Mouse (Mus musculus): Measurements from ENCODE around the gene Fnbp1. TPM values are rescaled to one million over a fixed set of nuclear protein-coding genes. Genes with fewer than 3 reads are reported as not detected.
A peak's percentile ranks its signal among the peaks of the same experiment; 100 is the strongest.

Gene Fnbp1
- polyA plus RNA-seq, 1 experiment from 2014 or later = 30.5 TPM

DNA sequence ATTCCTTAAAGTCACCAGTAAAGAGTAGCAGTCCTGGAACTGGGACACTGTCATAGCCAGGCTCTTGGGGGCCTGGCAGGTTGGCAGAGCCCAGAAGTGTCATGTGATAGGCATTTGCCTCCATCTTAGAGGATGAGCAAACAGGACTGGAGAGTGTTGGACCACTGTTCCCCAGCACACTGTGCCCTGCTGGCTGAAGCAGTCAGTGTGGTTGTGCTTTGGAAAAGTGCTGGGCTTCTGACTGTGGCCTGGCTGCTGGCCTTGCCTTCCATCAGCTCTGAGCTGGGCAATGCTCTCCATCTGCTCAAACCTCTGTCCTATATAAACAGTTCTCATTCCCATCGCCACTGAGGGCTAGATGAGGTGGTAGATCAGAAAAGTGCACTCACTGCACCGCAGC, 121.6 kb downstream of the Fnbp1 start:
- no peaks in the 10 kb centered on the region for H3K9me3 ChIP-seq (replicated peaks)
- H3K4me3 ChIP-seq (replicated peaks) = no peak overlapping the region
- no peak overlapping the region for H3K9ac ChIP-seq
- ATAC-seq (ENCODE audit: insufficient number of reproducible peaks, low FRiP score, low TSS enrichment, low read depth) = no peak
- H3K27me3 ChIP-seq = no peaks in the 10 kb centered on the region
- H3K27ac ChIP-seq (replicated peaks) = no peak overlapping the region
- peaks cover 4% of the 10 kb centered on the region; the same call in 1 of the 2 replicates for H3K4me1 ChIP-seq
- H3K36me3 ChIP-seq = peaks cover 62% of the 10 kb centered on the region
- no peak overlapping the region for H3K4me2 ChIP-seq (replicated peaks)
- 92% methylated on average over 2 of the region's 2 CpGs for WGBS

GRCm38 (mm10) chr2:31019011-31019410, 122.8 kb downstream of the Fnbp1 start:
- H3K27ac ChIP-seq (replicated peaks) = no peak overlapping the region
- H3K36me3 ChIP-seq = peaks cover 64% of the 10 kb centered on the region
- WGBS = 77% methylated on average over 8 of the region's 8 CpGs
- no peaks in the 10 kb centered on the region for H3K4me1 ChIP-seq
- no peaks in the 10 kb centered on the region for H3K9me3 ChIP-seq (replicated peaks)
- H3K4me3 ChIP-seq (replicated peaks) = no peak overlapping the region
- H3K4me2 ChIP-seq (replicated peaks) = no peak overlapping the region
- no peak for ATAC-seq (ENCODE audit: insufficient number of reproducible peaks, low FRiP score, low TSS enrichment, low read depth)
- H3K27me3 ChIP-seq = no peaks in the 10 kb centered on the region
- H3K9ac ChIP-seq = no peak overlapping the region

DNA sequence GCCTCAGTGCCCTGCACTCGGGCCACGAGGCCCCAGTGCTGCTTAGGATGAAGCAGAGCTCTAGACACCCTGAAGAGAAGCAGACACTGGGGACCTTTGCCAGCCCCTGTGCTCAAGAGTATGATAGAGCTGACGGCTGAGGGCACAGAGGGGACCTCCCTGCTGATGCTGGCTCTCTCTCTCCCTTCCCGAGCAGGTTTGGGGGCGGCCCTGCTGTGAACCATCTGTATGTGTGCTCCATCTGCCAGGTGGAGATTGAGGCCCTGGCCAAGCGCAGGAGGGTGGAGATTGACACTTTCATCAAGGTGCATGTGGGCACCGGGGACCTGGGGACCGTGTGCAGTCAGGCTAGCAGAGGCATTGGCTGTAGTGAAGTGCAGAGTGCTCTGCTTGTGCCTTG, 123.3 kb downstream of the Fnbp1 start:
- Histone ChIP-seq H3K4me1 (no peaks in the 10 kb centered on the region), H3K27me3 (no peaks in the 10 kb centered on the region), H3K4me2 (replicated peaks) (no peak overlapping the region), H3K9me3 (replicated peaks) (no peaks in the 10 kb centered on the region), H3K4me3 (replicated peaks) (no peak overlapping the region), H3K9ac (no peak overlapping the region), H3K36me3 (peaks cover 67% of the 10 kb centered on the region), H3K27ac (replicated peaks) (no peak overlapping the region)
- WGBS = 88% methylated on average over 8 of the region's 8 CpGs
- no peak for ATAC-seq (ENCODE audit: insufficient number of reproducible peaks, low FRiP score, low TSS enrichment, low read depth)

- WGBS = 85% methylated on average over 18 of the region's 18 CpGs
- H3K4me1 ChIP-seq = no peaks in the 10 kb centered on the region
- no peaks in the 10 kb centered on the region for H3K27me3 ChIP-seq
- H3K9me3 ChIP-seq (replicated peaks) = no peaks in the 10 kb centered on the region
- H3K4me3 ChIP-seq (replicated peaks) = no peak overlapping the region
- H3K36me3 ChIP-seq = peaks cover 67% of the 10 kb centered on the region
- no peak for ATAC-seq (ENCODE audit: insufficient number of reproducible peaks, low FRiP score, low TSS enrichment, low read depth)
- H3K27ac ChIP-seq (replicated peaks) = no peak overlapping the region
- no peak overlapping the region for H3K4me2 ChIP-seq (replicated peaks)
- H3K9ac ChIP-seq = no peak overlapping the region
Measured at GRCm38 (mm10) chr2:31017625-31018317, 124.0 kb downstream of the Fnbp1 start.

GRCm38 (mm10) chr2:31013371-31014120, 128.3 kb downstream of the Fnbp1 start:
- H3K27ac ChIP-seq (replicated peaks) = no peak overlapping the region
- no peak overlapping the region for H3K4me2 ChIP-seq (replicated peaks)
- H3K27me3 ChIP-seq = no peaks in the 10 kb centered on the region
- H3K36me3 ChIP-seq = peaks cover 69% of the 10 kb centered on the region
- no peaks in the 10 kb centered on the region for H3K4me1 ChIP-seq
- no peak overlapping the region for H3K9ac ChIP-seq
- 67% methylated on average over 14 of the region's 14 CpGs for WGBS
- no peak overlapping the region for H3K4me3 ChIP-seq (replicated peaks)
- ATAC-seq (ENCODE audit: insufficient number of reproducible peaks, low FRiP score, low TSS enrichment, low read depth) = no peak
- H3K9me3 ChIP-seq (replicated peaks) = no peaks in the 10 kb centered on the region

DNA sequence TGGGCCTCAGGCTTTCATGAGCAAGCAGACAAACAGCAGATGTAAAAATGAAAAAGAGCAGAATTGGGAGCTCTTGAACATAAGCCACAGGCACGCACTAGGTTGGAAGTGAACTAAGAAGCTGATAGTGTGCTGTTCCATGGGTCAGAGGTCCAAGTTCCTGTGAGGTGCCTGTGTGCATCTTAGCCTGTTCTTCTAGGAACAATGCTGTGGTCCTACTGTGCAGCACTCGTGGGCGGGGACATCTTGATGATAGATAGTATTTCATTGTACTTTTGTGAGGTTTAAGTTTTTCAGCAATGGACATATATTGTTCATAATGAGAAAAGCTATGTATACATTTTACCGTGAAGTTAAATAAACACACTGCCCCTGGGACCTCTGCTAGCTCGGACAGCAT, 134.6 kb downstream of the Fnbp1 start:
- WGBS = 92% methylated on average over 5 of the region's 5 CpGs
- Histone ChIP-seq H3K9ac (no peak overlapping the region), H3K4me3 (replicated peaks) (no peak overlapping the region), H3K4me1 (no peaks in the 10 kb centered on the region), H3K27ac (replicated peaks) (no peak overlapping the region), H3K9me3 (replicated peaks) (no peaks in the 10 kb centered on the region), H3K36me3 (peaks cover 77% of the 10 kb centered on the region), H3K27me3 (no peaks in the 10 kb centered on the region), H3K4me2 (replicated peaks) (no peak overlapping the region)
- no peak for ATAC-seq (ENCODE audit: insufficient number of reproducible peaks, low FRiP score, low TSS enrichment, low read depth)

- Histone ChIP-seq H3K9me3 (replicated peaks) (no peaks in the 10 kb centered on the region), H3K27me3 (no peaks in the 10 kb centered on the region), H3K4me1 (no peaks in the 10 kb centered on the region), H3K4me3 (replicated peaks) (no peak overlapping the region), H3K36me3 (peaks cover 80% of the 10 kb centered on the region), H3K4me2 (replicated peaks) (no peak overlapping the region), H3K9ac (no peak overlapping the region), H3K27ac (replicated peaks) (no peak overlapping the region)
- ATAC-seq (ENCODE audit: insufficient number of reproducible peaks, low FRiP score, low TSS enrichment, low read depth) = peak; percentile 44; the same call in 1 of the 2 replicates
- WGBS = 75% methylated on average over 5 of the region's 5 CpGs
Measured at GRCm38 (mm10) chr2:31006434-31006833, 135.4 kb downstream of the Fnbp1 start.

- no peak overlapping the region for H3K4me3 ChIP-seq (replicated peaks)
- H3K36me3 ChIP-seq = peaks cover 72% of the 10 kb centered on the region
- no peaks in the 10 kb centered on the region for H3K4me1 ChIP-seq
- no peak overlapping the region for H3K4me2 ChIP-seq (replicated peaks)
- no peak for ATAC-seq (ENCODE audit: insufficient number of reproducible peaks, low FRiP score, low TSS enrichment, low read depth)
- 68% methylated on average over 2 of the region's 2 CpGs for WGBS
- H3K27me3 ChIP-seq = no peaks in the 10 kb centered on the region
- no peak overlapping the region for H3K27ac ChIP-seq (replicated peaks)
- H3K9me3 ChIP-seq (replicated peaks) = no peaks in the 10 kb centered on the region
- no peak overlapping the region for H3K9ac ChIP-seq
Measured at GRCm38 (mm10) chr2:31005453-31005852, 136.4 kb downstream of the Fnbp1 start.

GRCm38 (mm10) chr2:31002857-31003256, 139.0 kb downstream of the Fnbp1 start:
- no peak overlapping the region for H3K4me3 ChIP-seq (replicated peaks)
- H3K9ac ChIP-seq = no peak overlapping the region
- ATAC-seq (ENCODE audit: insufficient number of reproducible peaks, low FRiP score, low TSS enrichment, low read depth) = no peak
- no peaks in the 10 kb centered on the region for H3K27me3 ChIP-seq
- no peak overlapping the region for H3K27ac ChIP-seq (replicated peaks)
- H3K4me1 ChIP-seq = no peaks in the 10 kb centered on the region
- H3K9me3 ChIP-seq (replicated peaks) = no peaks in the 10 kb centered on the region
- no peak overlapping the region for H3K4me2 ChIP-seq (replicated peaks)
- 89% methylated on average over 10 of the region's 10 CpGs for WGBS
- H3K36me3 ChIP-seq = peaks cover 53% of the 10 kb centered on the region

- Histone ChIP-seq H3K9me3 (replicated peaks) (no peaks in the 10 kb centered on the region), H3K4me3 (replicated peaks) (no peak overlapping the region), H3K27ac (replicated peaks) (no peak overlapping the region), H3K36me3 (peaks cover 26% of the 10 kb centered on the region), H3K4me1 (peaks cover 9% of the 10 kb centered on the region; the same call in 1 of the 2 replicates), H3K4me2 (replicated peaks) (no peak overlapping the region), H3K27me3 (no peaks in the 10 kb centered on the region), H3K9ac (no peak overlapping the region)
- WGBS = 64% methylated on average over 8 of the region's 8 CpGs
- ATAC-seq (ENCODE audit: insufficient number of reproducible peaks, low FRiP score, low TSS enrichment, low read depth) = no peak
Measured at GRCm38 (mm10) chr2:30998443-30999260, 143.2 kb downstream of the Fnbp1 start.

- Histone ChIP-seq H3K4me2 (replicated peaks) (no peak overlapping the region), H3K4me1 (peaks cover 9% of the 10 kb centered on the region; the same call in 1 of the 2 replicates), H3K36me3 (0 out of 2 replicates have a peak, but pooled peaks cover 9% of the 10 kb centered on the region), H3K4me3 (replicated peaks) (no peak overlapping the region), H3K27me3 (no peaks in the 10 kb centered on the region), H3K9ac (no peak overlapping the region; the same call in 1 of the 2 replicates), H3K9me3 (replicated peaks) (no peaks in the 10 kb centered on the region), H3K27ac (replicated peaks) (no peak overlapping the region)
- ATAC-seq (ENCODE audit: insufficient number of reproducible peaks, low FRiP score, low TSS enrichment, low read depth) = no peak; the same call in 1 of the 2 replicates
- 68% methylated on average over 11 of the region's 11 CpGs for WGBS
Measured at GRCm38 (mm10) chr2:30995432-30995996, 146.3 kb downstream of the Fnbp1 start.
